Mouse (Mus musculus) thymus, postnatal 4 days (tissue): ENCODE data around the gene Nxph4.

Source experiments
- DNase-seq: peaks from one replicate; pipeline ENCODE4 v3.0.0; 2021

The Nxph4 gene

DNA sequence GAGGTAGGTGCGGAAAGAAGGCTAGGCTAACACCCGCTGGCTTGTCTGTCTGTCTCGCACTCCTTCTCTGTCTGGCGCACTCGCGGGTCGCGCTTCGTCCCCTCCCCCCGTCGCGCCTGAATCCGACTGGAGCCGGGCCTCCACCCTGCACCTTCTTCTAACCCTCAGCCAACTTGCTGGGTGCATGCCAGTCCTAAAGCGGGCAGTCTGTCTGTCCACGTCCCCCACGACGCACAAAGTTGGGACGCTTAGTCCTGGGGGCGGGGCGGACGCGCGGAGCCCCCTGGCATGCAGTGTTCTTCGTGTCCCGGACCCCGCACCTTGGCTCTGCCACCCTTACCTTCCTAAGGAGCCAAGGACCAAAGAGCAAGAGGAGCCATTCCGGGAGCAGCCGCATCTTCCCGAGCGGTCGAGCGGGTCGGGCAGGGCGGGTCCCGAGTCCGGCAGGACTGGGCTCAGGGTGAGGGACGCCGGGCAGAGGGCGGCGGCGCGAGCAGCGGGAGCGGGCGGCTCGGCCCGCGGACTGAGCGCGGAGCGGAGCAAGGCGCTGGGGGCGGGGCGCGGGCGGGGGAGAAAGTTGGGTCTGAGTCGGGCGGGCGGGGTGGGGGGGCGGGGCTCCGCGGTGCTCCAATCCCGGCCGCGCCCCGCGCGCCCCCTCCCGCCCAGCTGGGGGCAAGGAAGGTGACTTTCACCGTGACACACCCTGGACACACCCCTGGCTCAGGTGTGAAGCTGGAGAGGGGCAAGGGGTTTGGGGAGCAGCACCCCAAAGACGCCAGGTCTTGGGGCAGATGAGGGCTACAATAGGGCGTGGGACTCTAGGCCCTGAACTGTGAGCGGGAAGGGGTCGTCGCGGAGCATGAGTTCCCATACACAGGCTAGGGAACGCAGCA is at the start of gene Nxph4:
Gene Nxph4, minus strand, starts transcription at position 524 of the 893 bp plus-strand sequence.
- peak; percentile 51 for DNase-seq

DNA sequence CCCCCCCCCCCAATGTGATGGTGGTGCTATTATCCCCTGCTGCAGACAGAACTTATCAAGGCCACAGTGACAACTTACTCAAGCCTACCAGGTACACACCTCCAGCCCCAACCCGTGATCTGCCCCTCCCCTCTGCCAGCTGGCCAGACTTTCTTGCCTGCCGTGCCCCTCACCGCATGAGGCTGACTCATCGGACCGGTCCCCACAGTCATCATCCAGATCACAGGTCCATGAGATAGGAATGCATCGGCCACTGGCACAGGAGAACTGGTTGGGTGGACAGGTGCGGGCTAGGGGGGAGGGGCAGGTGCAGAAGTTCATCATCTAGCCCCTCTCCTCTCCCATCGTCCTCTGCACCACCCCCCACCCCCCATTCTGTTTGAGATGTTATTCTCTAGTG is 49.3 kb upstream of the Nxph4 start:
- DNase-seq, result no peak

DNA sequence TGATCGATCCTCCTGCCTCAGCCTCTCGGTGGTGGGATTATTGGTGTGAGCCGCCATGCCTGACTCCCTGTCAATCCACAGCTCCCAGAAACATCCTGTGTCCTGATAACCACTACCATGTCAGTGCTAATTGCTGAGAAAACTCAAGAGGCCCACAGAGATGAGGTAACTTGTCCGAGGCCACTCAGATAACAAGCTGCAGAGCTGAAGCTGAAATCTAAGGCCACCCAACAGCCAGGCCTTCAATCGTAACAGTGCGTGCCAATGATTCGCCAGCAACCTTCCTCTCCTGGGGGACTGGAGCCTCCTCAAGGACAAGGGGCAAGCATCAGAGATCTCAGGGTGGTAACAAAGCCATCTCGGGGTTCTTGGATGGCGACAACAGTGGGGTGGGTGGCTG is 46.9 kb upstream of the Nxph4 start:
- DNase-seq, result no peak

DNA sequence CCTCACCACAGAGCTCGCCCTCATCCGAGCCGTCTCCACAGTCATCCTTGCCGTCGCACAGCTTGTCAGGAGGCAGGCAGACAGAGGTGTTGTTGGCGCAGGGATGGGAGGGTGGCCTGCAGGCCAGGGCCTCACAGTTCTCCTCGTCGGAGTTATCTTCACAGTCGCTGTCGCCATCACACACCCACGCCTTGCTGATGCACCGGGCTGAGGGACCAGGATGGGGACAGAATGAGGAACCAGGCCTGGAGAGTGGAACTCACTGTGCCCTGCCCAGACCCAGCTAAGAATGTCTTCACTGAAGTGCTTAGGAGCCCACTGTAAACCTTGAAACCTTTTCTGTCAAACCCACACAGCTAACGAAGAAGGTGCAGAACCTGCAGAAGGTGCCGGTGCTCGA is 43.6 kb upstream of the Nxph4 start:
- DNase-seq, result no peak

DNA sequence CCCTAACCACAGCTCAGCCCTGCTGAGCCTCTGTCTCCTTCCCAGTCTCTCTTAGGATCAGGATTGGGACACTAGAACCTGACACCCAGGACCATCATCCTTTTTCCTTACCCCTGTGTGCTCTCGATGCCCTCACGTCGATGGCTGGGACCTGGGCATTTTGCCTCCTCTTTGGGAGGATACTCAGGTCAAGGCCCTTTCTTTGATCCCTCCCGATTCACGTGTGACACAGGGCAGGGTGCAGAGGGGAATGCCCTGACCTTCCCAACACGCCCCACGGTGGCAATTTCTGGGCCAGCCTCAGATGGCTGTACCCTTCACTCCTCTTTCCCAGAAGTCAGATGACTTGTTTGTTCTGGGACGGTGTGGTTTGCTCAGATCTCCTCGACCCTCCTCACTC is 42.8 kb upstream of the Nxph4 start:
- no peak for DNase-seq

DNA sequence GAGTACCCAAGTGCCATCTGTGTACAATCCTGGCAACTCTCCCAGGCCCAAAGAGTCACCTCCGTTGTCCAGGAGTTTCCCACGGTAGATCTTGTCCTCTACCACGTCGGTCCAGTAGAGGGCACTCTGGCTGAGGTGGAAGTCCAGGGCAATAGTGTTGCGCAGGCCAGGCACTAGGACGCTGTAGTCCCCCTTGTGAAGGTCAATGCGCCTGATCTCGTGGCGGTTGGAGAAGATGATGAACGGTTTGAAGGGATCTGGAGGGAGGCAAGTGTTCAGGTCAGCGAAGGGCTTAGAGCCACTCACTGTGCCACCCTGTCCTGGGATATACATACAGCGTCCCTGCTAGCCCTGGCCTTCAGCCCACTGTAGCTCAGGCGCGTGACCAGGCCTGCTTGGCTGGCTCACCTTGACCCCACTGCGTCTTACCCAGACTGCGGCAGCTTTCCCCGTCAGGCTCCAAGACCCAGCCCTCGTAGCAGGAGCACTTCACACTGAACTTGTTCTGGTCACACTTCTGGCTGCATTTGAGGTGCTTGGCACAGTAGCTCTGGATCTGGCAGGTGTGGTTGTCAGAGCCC is 42.1 kb upstream of the Nxph4 start:
- peak; percentile 74 for DNase-seq

DNA sequence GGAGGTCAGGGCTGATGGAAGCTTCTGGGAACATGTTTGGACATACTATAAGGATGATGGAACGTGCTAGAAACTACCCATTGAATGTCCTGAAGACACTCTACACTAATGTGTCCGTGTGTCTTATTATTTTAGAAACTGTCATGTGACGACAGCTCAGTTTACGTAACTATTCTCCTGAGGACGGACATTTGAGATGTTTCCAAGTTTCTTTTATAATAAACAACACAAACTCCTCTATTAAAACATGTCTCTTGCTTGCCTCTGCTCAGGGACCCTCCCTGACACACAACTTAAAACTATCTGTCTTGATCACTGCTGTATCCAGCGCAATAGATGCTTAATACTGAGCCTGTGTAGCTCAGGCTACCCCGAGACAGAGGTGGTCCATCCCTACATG is 41.4 kb upstream of the Nxph4 start:
- DNase-seq, result no peak

DNA sequence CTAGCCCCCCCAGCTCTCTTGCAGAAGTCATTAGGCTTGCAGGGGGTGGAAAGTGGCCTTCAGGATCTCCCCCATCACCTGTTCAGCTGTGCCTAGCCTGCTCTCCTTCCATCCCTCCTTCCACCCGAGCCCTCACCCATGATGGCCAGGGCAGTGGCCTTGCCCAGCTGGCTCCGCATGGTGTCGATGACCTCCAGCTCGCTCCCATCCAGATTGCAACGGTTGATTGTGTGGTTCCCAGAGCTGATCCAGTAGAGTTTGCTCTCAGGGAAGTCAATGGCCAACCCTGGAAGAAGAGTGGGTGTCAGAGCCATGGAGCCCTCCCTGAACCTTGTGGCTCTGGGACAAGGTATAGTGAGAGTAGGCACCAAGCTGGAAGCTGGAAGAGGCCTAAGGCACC is 37.9 kb upstream of the Nxph4 start:
- no peak for DNase-seq

DNA sequence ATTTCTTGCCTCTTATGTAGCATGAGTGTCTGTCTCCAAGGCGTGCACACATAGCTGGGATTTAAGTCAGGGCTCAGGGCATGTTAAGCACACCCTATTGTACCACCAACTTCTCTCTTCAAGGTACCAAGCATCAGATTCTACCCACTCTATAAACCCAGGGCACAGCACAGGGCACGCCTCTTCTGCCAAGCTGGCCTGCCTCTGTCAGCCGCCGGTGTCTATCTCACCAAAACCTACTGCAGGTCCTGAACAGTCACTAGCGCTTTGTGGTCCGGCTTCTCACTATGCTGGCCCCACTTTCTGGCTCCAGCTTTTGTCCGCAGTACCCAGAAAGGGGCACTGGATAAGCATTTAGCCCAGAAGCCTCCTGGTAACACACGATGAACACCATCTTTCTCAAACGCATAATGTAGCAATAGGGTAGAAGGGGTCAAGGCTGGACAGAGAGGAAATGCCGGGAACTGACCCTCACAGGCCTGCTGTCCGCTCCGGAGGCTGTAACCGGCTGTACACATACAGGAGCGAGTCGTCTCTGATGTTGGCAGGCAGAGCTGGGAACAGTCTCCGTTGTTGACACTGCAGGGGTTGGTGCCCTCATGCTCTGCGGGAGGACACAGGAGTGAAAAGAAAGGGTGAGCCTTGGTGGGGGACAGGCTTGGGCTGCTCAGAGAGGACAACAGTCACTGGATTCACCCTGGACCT is 36.7 kb upstream of the Nxph4 start:
- no peak for DNase-seq

DNA sequence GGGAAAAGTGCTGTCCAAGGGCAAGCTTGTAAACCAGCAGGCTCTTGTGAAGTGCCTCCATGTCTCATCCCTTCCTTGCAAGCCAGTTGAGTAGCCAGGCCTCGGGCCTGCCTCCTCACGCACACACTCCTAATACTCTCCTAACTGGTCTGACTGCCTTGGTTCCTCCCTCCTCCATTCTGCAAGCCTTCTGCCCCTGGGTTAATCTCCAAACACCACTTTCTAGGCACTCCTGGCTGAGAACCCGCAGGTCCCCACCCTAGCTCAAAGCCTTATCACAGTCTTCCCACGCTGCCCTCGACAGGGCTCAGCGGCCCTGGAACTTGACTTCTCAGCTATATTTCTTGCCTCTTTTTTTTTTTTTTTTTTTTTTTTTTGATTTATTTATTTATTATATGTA is 36.0 kb upstream of the Nxph4 start:
- no peak for DNase-seq

DNA sequence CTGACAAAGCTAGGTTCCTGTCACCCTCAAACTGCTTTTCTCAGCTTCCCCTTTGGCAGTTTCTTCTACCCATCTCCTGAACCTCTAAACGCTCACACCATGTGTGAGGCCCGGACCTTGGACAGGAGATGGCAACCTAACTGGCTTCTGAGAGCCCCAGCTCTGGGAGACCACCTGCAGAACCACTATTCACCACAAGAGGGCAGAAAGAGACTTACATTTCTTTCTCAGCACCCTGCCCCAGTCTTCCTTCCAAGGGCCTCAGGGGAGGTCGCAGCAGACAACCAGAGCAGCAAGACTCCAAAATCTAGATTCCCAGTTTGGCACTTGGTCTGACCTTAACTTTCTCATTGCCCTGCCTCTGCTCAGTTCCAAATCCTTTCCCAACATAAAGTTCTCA is 35.1 kb upstream of the Nxph4 start:
- DNase-seq, result peak; percentile 85

DNA sequence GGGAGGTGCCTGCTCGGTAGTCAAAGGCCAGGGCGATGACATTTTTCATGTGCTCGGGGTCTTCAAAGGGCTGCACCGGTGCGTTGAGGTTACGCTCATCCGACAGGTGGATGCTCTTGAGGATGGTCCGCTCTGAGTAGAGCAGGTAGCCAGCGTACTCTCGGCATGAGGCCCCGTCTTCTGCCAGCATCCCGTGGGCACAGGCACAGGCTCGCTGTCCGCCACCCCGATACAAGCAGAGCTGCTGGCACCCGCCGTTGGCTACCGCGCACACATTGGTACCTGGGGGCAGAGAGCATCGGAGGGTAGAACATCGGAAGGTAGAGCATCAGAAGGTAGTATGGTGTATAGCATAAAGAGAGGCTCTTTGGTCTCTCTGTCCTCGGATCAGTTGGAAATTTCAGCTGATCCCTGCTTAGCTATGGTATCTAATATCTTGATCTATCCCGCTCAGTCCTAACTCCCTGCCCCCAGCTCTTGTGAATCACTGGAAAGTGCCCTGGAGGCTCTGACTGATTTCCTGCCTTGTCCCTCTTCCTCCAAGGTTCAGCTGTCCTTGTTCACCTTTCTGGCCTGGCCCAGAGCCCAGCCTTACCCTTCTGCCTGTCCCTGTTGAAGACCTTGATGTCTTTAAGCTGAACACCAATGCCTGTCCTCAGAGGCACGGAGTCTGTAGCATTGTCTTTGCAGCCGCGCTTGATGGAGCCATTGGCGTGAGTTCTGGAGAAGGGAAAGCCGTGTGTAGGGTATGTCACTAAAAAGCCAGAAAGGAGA is 32.4 kb upstream of the Nxph4 start:
- DNase-seq, result no peak

DNA sequence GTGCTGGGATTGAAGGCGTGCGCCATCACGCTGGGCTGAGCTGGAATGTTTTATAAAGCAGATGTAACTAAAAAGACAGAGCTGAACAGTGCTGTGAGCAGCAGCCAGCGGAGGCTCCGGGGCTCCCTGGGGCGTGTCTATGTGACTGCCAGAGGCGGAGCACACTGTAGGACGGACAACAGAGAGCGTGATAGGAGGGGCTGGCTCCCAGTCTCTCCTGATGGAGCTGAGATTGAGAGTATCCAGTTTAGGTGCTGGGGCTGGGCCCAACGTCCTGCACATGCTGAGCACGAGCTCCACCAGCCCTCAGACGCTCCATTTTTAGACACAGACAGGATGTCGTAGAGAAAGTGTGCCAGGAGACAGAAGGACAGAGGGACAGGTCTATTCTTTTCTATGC is 29.9 kb upstream of the Nxph4 start:
- DNase-seq, result no peak

DNA sequence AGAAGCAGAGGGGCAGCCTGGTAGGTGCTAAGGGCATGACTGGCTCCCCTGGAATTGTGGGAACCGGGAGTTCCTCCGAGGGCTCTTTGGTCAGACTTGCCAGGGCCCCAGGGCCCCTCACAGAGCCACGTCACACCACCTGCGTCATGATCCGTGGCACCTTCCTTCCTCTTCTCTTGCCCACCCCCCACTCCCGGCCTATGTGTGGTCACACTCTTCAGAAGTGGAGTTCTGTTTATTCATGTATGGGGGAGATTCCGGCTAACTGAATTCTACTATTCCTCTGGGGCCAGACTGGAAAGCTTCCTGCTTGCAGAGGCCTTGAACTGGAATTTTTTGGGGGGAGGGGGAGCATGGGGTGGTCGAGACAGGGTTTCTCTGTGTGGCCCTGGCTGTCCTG is 29.5 kb upstream of the Nxph4 start:
- no peak for DNase-seq

DNA sequence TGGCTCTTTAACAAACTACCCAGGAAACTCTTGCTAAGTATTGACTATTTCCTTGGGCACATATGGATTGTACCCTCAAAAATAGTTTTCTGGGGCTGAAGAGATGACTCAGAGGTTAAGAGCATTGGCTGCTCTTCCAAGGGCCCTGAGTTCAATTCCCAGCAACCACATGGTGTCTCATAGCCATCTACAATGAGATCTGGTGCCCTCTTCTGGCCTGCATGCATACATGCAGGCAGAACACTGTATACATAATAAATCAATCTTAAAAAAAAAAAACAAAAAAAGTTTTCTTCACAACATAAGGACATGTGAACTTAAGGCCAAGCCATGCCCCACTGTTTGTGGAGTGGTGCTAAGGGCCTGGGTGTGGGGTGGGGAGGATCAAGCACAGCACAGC is 26.8 kb upstream of the Nxph4 start:
- no peak for DNase-seq

DNA sequence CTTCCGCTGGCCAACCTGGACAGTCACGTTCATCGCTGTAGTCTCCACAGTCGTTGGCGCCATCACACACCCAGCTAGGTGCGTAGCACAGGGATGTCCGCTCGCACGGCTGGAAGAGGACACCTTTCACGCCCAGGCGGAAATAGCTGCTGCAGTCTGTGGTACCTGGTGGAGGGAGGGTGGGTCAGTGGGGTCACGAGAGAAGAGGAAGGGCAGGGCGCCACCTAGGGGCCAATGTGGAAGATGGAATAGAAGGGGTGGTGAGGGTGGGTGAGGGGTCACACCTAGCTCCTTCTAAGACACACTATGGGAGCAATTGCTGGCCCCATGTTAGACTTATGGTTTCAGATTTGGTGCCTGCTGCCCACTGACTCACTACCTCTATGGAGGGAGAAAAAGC is 23.0 kb upstream of the Nxph4 start:
- peak; percentile 63 for DNase-seq

DNA sequence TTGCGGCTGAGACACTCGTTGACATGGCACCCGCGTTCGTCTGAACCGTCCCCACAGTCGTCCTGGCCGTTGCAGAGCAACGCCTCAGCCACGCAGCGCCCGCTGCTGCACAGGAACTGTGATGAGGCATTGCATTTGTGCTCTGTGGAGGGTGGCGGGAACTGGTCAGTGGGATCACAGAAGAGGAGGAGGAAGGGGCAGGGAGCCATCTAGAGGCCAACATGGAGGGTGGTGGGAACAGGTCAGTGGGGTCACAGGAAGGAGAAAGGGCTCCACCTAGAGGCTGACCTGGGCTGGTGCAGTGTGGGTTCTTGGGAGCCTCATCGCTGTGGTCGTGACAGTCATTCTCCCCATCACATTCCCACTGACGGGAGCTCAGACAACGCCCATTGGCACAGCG is 21.3 kb upstream of the Nxph4 start:
- peak; percentile 56 for DNase-seq

DNA sequence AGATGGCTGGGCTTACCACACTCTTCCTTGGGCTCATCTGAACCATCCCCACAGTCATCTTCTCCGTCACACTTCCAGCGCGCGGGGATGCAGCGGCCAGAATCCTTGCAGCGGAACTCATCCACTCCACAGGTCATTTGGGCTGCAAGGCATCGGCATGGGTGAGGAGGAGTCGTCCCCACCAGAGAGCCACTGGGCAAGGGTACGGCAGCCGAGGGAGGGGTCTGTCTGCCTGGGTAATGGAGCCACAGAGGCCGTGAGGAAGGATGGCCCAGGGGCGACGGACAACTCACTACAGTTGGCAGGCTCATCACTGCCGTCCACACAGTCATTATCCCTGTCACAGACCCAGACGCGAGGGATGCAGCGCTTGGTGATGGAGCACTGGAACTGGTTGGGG is 15.5 kb upstream of the Nxph4 start:
- DNase-seq, result no peak

DNA sequence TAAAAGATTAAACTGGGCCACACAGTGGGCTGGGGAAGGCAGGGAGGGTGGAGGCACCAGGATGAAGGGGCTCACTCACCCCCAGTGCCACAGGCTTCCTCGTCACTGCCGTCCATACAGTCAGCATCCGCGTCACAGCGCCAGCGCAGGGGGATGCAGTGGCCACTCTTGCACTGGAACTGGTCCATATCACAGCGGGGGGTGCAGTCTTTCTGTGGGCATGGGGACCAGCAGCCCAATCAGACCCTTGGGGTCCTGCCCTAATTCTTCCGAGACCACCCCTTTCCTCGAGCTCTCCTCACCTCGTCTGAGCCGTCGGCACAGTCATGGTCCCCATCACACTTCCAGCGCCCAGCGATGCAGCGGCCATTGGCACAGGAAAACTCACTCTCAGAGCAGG is 13.9 kb upstream of the Nxph4 start:
- DNase-seq, result no peak

DNA sequence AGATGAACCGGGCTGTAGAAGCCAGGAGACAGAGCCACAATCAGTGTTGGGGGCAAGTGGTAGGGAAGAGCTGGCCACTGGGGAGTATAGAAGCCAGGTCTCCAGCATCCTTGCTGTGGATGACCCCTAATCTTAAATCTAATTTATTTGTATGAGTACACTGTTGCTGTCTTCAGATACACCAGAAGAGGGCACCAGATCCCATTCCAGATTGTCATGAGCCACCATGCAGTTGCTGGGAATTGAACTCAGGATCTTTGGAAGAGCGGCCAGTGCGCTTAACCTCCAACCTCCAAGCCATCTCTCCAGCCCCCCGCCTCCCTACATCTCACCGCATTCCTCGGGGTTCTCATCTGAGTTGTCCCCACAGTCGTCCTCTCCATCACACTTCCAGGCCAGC is 12.1 kb upstream of the Nxph4 start:
- no peak for DNase-seq

DNA sequence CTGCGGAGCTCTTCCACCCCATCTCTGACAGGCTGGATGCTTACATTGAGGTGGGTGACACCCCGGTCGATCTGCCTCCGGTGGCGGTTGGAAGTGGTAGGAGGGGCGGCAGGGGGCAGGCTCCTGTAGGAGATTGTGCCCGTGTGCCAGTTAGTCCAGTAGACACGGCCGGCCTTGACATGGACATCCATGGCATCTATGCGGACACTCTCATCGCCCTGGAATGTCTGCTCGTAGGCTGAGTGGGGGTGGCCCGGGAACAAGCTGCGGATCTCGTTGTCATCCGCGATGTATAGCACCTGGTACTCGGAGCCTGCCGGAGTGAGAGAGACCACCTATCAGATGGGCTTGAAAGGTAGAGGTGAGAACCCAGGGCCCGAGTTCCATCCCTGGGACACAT is 10.0 kb upstream of the Nxph4 start:
- DNase-seq, result no peak

DNA sequence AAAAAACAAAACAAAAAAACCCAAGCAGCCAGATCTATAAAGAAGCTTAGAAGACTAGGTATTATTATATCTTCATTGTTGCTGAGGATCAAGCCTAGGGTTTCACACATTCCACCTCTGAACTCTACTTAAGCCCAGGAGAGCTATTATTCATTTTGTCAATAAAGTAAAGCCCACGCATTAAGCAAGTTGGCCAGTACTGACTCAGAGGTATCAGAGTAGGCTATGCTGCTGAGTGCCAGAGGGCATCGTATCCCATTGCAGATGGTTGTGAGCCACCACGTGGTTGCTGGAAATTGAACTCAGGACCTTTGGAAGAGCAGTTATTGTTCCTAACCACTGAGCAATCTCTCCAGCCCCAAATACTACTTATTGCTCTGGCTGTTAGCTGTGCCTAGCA is 9.6 kb upstream of the Nxph4 start:
- DNase-seq, result no peak

DNA sequence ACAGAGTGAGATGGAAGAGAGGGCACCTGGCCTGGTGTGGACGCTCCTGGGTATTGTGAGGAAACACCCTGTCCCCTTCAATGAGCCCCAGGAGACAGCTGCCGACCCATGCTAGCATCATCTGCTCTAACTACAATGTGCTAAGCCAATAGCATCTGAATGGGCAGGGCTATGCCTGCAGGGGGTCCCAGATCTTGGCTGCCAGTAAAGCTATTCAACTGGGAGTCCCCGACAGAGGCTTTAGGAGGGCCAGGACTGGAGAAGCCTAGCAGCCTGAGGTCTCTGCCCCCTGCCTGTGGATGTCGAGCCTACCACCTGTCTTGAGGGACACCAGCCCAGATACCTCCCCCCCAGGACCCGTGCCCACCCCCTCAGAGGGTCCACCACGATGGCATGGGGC is 8.4 kb upstream of the Nxph4 start:
- DNase-seq, result no peak
